Mouse (Mus musculus) embryonic fibroblast, embryonic 13.5 days (primary cell): ENCODE results near the gene Mier2. TPM values are rescaled to one million over a fixed set of nuclear protein-coding genes. Genes with fewer than 3 reads are reported as not detected.

Experiments used
- H3K27ac ChIP-seq: 2 replicates; pipeline ENCODE4 v1.5.1; 2012; ENCODE audit warnings: low read length, control low read depth, inconsistent platforms; ENCODE audit not compliant: insufficient read depth
- H3K4me1 ChIP-seq: 2 replicates; pipeline ENCODE4 v1.6.1; 2011; ENCODE audit warnings: low read length; ENCODE audit not compliant: control insufficient read depth, insufficient read depth
- H3K4me3 ChIP-seq: 2 replicates; pipeline ENCODE4 v1.5.1; 2011; ENCODE audit warnings: mild to moderate bottlenecking, control low read depth, low read length; ENCODE audit not compliant: insufficient read depth
- CTCF ChIP-seq: IDR thresholded peaks from 2 replicates; pipeline ENCODE4 v1.5.1; 2011; ENCODE audit warnings: mild to moderate bottlenecking, control low read depth, low read length, moderate library complexity, borderline replicate concordance; ENCODE audit not compliant: insufficient read depth
- POLR2A ChIP-seq: IDR thresholded peaks from 2 replicates; pipeline ENCODE4 v1.6.1; 2011; ENCODE audit warnings: low read depth, mild to moderate bottlenecking, control low read depth, low read length, moderate library complexity
- polyA plus RNA-seq: library from polyadenylated mRNA; stranded (reverse); fragments of >200 nt; gene quantifications from 2 replicates; pipeline ENCODE4 v1.2.4, GENCODE M21; 2011; ENCODE audit warnings: low read depth; ENCODE audit not compliant: missing spikeins, insufficient read length

The Mier2 gene
- polyA plus RNA-seq, 1 experiment = 24.7 TPM

DNA sequence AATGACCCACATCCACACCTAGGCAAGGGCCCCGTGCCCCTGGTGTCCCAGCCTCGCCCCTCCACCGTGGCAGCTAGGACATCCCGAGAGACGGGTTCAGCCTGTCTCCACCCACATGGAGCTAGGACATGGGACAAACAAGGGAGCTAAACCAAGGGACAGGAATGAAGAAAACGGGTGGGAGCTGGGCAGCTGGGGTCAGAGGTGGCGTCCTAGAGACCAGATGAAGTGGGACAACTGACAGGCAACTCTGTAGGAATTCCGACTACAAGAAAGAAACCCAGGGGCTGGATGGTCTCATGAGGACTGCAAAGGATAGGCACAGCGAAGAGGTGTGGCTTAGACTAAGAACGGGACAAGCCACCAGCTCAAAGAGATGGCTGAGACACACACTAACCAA, 1.3 kb downstream of the Mier2 start:
- H3K4me3 ChIP-seq = peak overlapping the region; percentile 77
- TF ChIP-seq POLR2A (no peak), CTCF (no peak)
- peaks cover 3% of the 10 kb centered on the region; the same call in 1 of the 2 replicates for H3K4me1 ChIP-seq
- no peak overlapping the region for H3K27ac ChIP-seq

DNA sequence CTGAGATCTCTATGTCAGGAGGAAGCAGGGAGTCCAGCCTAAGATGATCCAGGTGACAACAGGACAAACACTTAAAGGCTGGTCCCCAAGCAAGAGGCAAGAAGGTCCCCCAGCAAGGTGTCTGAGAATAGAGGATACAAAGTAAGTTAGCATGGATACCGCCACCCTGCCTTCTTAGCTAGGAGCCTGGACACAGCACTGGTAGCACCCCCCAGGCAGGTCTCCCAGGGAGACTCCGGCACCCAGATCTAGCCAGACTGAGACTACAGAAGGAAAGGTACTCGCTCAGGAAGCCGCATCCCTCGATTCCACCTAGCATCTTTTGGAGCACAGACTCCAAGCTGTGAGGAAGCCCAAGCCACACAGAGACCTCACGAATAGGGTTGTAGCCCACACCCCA, 1.8 kb downstream of the Mier2 start:
- TF ChIP-seq CTCF (no peak), POLR2A (no peak)
- Histone ChIP-seq H3K4me3 (peak overlapping the region; percentile 77), H3K27ac (no peak overlapping the region), H3K4me1 (peaks cover 3% of the 10 kb centered on the region; the same call in 1 of the 2 replicates)

DNA sequence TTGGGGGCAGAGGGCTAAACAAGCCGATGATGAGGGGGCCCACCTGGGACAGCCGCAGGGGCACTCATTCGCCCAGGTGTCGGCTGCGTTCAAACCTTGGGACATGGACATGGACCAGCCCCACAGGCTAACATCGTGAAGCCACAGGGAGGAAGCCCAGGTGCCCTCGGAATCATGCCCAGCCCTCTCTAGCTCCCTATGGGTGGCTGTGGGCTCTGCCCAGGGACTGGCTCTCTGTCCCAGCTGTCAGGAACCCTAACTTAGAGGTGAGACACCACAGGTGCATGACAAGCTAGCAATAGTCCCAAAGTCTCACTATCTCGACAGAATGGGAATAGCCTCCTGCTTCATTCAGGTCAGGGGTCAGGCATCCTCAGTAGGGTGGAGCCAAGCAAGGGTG, 2.5 kb downstream of the Mier2 start:
- no peak for TF ChIP-seq CTCF
- no peak for TF ChIP-seq POLR2A
- Histone ChIP-seq H3K4me1 (peaks cover 3% of the 10 kb centered on the region; the same call in 1 of the 2 replicates), H3K27ac (no peak overlapping the region), H3K4me3 (no peak overlapping the region)

DNA sequence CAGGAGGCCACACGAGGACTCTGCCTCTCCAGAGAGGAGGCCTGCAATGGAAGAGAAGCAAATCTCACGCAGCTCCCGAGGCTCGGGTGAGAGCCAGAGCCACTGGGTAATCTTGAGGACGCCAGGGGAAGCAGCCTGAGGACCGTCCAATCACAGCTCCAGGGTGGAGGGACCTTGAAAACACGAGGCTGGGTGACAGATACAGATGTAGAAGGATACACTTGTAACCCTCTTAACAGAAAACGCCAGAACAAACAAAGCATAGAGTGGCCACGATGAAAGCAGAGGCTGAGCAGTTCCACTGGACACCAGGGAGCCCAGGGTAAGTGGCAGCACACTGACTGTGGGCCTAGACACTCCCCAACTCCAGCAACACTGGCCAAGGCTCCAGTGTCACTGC, 4.6 kb downstream of the Mier2 start:
- Histone ChIP-seq H3K4me3 (no peak overlapping the region), H3K27ac (no peak overlapping the region), H3K4me1 (peaks cover 3% of the 10 kb centered on the region; the same call in 1 of the 2 replicates)
- TF ChIP-seq CTCF = no peak
- no peak for TF ChIP-seq POLR2A

DNA sequence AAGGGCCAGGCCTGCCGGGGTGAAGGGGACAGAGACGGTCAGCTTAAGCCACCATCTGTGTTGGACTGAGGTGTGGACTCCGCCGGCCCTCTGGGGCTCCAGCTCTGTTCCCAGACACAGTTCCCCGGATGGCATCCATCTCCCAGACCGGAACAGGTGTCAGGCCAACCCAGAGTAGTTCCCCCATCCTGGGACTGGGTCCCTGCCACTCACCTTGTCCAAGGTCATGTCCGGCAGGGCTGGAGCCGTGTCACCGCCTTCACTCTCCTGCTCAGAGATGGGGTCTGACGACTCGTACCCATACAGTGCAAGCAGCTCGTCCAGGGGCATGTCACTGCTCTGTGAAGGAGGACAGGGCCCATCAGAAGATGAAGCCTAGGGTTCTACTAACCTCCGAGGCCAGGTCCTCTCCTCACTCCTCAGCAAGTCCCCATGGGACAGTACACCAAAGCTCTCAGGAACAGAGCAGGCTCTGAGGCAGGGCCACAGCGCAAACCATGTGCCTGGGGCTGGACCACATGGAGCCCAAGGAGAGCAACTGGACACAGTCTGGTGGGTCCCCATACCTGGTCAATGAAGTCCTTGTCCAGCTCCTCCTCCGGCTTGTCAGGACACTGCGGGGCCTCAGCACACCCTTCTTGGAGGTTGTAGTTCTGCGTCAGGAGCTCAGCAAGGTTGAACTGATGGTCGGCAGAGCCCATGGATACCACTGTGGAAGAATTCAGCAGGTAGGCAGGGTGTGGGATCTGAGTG, 5.9 kb downstream of the Mier2 start:
- TF ChIP-seq CTCF (no peak), POLR2A (no peak)
- Histone ChIP-seq H3K4me1 (peaks cover 3% of the 10 kb centered on the region; the same call in 1 of the 2 replicates), H3K4me3 (no peak overlapping the region), H3K27ac (no peak overlapping the region)

DNA sequence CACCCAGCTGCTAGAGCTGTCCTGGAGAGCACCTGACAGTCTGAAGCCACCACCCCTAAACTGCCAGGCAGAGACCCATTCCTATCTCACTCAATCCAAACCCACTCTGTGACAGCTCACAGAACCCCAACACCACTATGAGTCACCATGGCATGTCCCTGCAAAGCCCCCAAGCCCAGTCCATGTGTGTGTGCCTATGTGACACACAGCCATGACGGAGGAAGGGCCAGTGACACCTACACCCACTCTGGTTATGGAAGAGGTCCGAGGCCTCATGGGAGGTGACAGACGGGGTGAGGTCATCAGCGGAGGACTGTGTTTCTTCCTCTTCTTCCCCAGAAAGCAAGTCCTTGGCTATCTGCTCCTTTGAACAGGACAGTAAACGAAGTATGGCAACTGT, 6.5 kb downstream of the Mier2 start:
- Histone ChIP-seq H3K27ac (no peak overlapping the region), H3K4me1 (peaks cover 3% of the 10 kb centered on the region; the same call in 1 of the 2 replicates), H3K4me3 (no peak overlapping the region)
- TF ChIP-seq POLR2A (no peak), CTCF (no peak)

DNA sequence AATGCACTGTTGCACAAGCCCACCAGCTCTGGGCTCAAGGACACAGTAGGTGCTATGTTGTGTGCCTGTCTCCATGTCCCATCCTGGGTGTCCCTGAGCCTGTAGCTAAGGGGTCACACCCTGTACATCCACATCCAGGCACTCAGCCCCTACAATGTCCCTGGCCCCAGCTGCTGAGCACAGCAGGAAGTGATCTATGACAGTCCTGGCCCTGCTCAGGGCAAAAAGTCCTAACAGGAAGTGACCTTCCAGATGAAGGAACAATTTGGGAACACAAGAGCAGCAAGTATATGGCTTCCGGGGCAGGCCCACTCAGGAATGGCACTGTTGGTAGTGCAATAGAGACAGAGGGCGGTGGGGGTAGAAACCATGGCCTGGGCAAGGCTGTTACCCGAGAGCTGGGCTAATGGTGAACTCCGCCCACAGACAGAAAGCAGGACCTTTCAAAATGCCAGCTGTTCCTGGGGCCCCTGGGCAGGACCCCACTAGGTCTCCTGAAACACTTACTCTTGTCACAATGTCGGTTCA, 7.8 kb downstream of the Mier2 start:
- TF ChIP-seq POLR2A (no peak), CTCF (no peak)
- Histone ChIP-seq H3K27ac (no peak overlapping the region), H3K4me3 (no peak overlapping the region), H3K4me1 (no peaks in the 10 kb centered on the region)

DNA sequence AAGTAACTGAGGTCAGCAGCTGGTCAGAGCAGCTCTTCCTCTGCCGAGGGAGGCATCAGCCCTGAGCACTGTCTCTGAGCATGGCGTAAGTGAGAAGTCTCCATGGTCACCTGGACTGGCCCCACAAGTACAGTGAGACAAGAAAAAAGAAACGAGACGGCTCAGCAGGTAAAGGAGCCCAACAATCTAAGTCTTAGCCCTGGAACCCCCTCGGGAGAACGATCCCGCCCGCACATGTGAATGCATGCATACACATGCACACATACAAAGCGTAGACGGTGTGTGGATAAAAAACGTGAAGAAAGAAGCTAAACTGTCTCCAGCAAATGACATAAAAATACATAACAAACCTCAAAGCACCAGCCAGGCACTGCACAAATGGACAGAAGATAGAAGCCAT, 8.5 kb downstream of the Mier2 start:
- H3K4me1 ChIP-seq = no peaks in the 10 kb centered on the region
- no peak overlapping the region for H3K27ac ChIP-seq
- TF ChIP-seq POLR2A (no peak), CTCF (no peak)

DNA sequence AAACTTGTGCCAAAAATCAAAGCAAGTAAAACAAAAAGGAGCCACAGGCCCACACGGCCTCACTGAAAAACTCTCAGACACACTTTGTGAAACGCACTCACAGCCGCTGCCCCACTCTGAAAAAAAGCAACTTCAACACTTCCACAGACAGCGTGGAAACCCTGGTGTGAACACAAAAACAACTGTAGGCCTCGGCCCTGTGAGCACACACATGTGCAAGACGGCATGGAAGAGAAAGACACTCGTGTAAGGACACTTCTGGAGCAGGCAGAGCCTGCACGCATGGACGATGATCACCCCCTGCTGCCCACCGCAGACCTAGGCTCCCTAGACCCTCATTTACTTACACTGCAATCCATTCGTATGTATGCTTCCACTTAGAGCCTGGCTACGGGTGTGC, 9.1 kb downstream of the Mier2 start:
- TF ChIP-seq CTCF (no peak), POLR2A (no peak)
- Histone ChIP-seq H3K27ac (no peak overlapping the region), H3K4me1 (no peaks in the 10 kb centered on the region)

More for the DNA sequence above, 8.5 kb downstream of the Mier2 start:
- H3K4me3 ChIP-seq = no peak overlapping the region

DNA sequence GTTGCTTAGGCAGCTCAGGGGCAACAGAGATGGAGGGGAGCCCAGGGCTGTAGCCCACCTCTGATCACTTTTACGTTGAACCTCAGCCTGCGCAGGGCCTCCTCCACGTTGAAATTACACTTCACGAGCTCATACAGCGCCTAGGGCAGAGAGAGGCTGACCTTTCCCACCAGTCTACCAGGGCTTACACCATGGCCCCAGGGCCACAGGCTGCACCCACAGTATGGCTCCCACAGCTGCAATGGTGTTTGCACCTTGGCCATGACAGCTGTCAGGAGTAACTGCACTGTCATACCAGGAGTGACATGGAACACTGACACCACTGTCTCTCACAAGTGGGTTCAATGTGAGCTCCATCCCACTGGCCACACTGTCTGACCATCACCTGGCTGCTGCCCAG, 10.4 kb downstream of the Mier2 start:
- TF ChIP-seq POLR2A (no peak), CTCF (no peak)
- no peak overlapping the region for H3K27ac ChIP-seq
- no peak overlapping the region for H3K4me3 ChIP-seq
- H3K4me1 ChIP-seq = no peaks in the 10 kb centered on the region

More for the DNA sequence above, 9.1 kb downstream of the Mier2 start:
- H3K4me3 ChIP-seq = no peak overlapping the region
